ENCODE assay signal across 11 mouse cellular contexts in the genomic region with DNA sequence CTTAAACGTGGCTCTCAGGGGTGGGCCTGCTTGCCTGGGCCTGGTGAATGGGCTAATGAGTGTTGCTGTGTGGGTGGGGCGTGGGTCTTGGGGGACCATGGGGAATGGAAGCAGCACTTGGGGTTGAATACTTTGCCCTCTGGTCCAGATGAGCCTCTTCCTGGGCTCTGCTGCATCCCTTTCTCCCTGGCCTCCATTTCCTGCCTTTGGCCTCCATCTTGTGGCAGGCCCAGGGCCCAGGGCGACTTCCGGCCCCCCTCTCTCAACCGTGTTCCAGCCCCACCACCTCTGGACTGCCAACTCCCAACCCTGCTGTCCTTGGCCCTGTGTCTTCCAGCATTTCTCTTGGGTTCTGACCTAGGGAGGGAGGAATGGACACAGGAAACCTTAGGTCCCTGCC. TPM values are rescaled to one million over a fixed set of nuclear protein-coding genes. Genes with fewer than 3 reads are reported as not detected.
DNase-seq lines count a peak whose midpoint lies in the region; ATAC-seq lines count a peak whose summit lies in the region.
"Had no signal": no experiment of that assay in that cellular context is flagged by ENCODE, and none has a peak within 500 bp of the region (broad histone marks: within the 10 kb centered on the region; RNA-seq: fewer than 3 reads in every experiment).

No protein-coding gene starts in this region.

- DNase-seq in liver: no peak
- peak; percentile 53 for DNase-seq in cerebellum, adult 9-10 months
- no peak for DNase-seq in forebrain, embryonic 11.5 days (ENCODE audit: low spot score)
- DNase-seq: liver, postnatal 0 days; thymus, postnatal 25 days had no signal

- 46% methylated on average over 5 of the region's 5 CpGs for WGBS in liver, embryonic 12.5 days (ENCODE audit: insufficient replicate concordance)
- WGBS in heart, embryonic 13.5 days: 56% methylated on average over 5 of the region's 5 CpGs
- 48% methylated on average over 5 of the region's 5 CpGs for WGBS in lung, embryonic 16.5 days
- 57% methylated on average over 5 of the region's 5 CpGs for WGBS in forebrain, embryonic 11.5 days

- peak overlapping the region; percentile 96 for H3K27ac ChIP-seq in liver, embryonic 12.5 days
- H3K27ac ChIP-seq in heart, embryonic 13.5 days (replicated peaks): 0 out of 2 replicates have a peak overlapping the region, but pooled peaks have one; percentile 8
- peak overlapping the region; percentile 66 for H3K27ac ChIP-seq in lung, embryonic 16.5 days (ENCODE audit: low read length)
- H3K27ac ChIP-seq in forebrain, embryonic 11.5 days (ENCODE audit: low read depth, low read length): no peak overlapping the region
- H3K27ac ChIP-seq: neural tube, embryonic 15.5 days had no signal

- peaks cover 18% of the 10 kb centered on the region for H3K36me3 ChIP-seq in liver, embryonic 12.5 days
- peaks cover 17% of the 10 kb centered on the region for H3K36me3 ChIP-seq in heart, embryonic 13.5 days
- peaks cover 11% of the 10 kb centered on the region for H3K36me3 ChIP-seq in lung, embryonic 16.5 days (ENCODE audit: control insufficient read depth, insufficient read depth, low read length)
- H3K36me3 ChIP-seq in forebrain, embryonic 11.5 days (ENCODE audit: control insufficient read depth, insufficient read depth, low read length): peaks cover 5% of the 10 kb centered on the region; the same call in 1 of the 2 replicates

- H3K9me3 ChIP-seq in liver, embryonic 12.5 days (replicated peaks): no peaks in the 10 kb centered on the region
- no peaks in the 10 kb centered on the region for H3K9me3 ChIP-seq in heart, embryonic 13.5 days
- H3K9me3 ChIP-seq in lung, embryonic 16.5 days (ENCODE audit: control insufficient read depth, low read length): no peaks in the 10 kb centered on the region
- H3K9me3 ChIP-seq in forebrain, embryonic 11.5 days (ENCODE audit: control insufficient read depth, low read length): no peaks in the 10 kb centered on the region
- H3K9me3 ChIP-seq: neural tube, embryonic 15.5 days had no signal

- H3K4me3 ChIP-seq in liver, embryonic 12.5 days: no peak overlapping the region
- no peak overlapping the region for H3K4me3 ChIP-seq in heart, embryonic 13.5 days
- peak overlapping the region; percentile 46 for H3K4me3 ChIP-seq in lung, embryonic 16.5 days (ENCODE audit: low read length)
- H3K4me3 ChIP-seq in forebrain, embryonic 11.5 days (ENCODE audit: low read depth, low read length): no peak overlapping the region
- H3K4me3 ChIP-seq: neural tube, embryonic 15.5 days had no signal

- H3K27me3 ChIP-seq in liver, embryonic 12.5 days (replicated peaks): peaks cover 14% of the 10 kb centered on the region
- H3K27me3 ChIP-seq in heart, embryonic 13.5 days (replicated peaks): peaks cover 12% of the 10 kb centered on the region
- peaks cover 12% of the 10 kb centered on the region for H3K27me3 ChIP-seq in lung, embryonic 16.5 days (ENCODE audit: control insufficient read depth, insufficient read depth, low read depth, low read length)
- H3K27me3 ChIP-seq in forebrain, embryonic 11.5 days (ENCODE audit: control insufficient read depth, insufficient read depth, low read length): peaks cover 13% of the 10 kb centered on the region

- H3K4me2 ChIP-seq in liver, embryonic 12.5 days: no peak overlapping the region
- H3K4me2 ChIP-seq in heart, embryonic 13.5 days: no peak overlapping the region
- H3K4me2 ChIP-seq in lung, embryonic 16.5 days (ENCODE audit: low read depth, low read length): peak overlapping the region; percentile 54
- no peak overlapping the region for H3K4me2 ChIP-seq in forebrain, embryonic 11.5 days (ENCODE audit: low read depth, low read length, severe bottlenecking)

- H3K9ac ChIP-seq in liver, embryonic 12.5 days: no peak overlapping the region
- no peak overlapping the region for H3K9ac ChIP-seq in heart, embryonic 13.5 days
- H3K9ac ChIP-seq in lung, embryonic 16.5 days (ENCODE audit: low read length): peak overlapping the region; percentile 74
- no peak overlapping the region for H3K9ac ChIP-seq in forebrain, embryonic 11.5 days (ENCODE audit: low read length)
- H3K9ac ChIP-seq: liver, postnatal 0 days; neural tube, embryonic 15.5 days had no signal

- peaks cover 79% of the 10 kb centered on the region for H3K4me1 ChIP-seq in liver, embryonic 12.5 days
- H3K4me1 ChIP-seq in heart, embryonic 13.5 days: peaks cover 58% of the 10 kb centered on the region
- H3K4me1 ChIP-seq in lung, embryonic 16.5 days (replicated peaks; ENCODE audit: control insufficient read depth, insufficient read depth, low read length): peaks cover 33% of the 10 kb centered on the region
- peaks cover 17% of the 10 kb centered on the region for H3K4me1 ChIP-seq in forebrain, embryonic 11.5 days (replicated peaks; ENCODE audit: control insufficient read depth, insufficient read depth, low read length)

- ATAC-seq in liver, embryonic 12.5 days: no peak
- ATAC-seq in heart, embryonic 13.5 days (ENCODE audit: extremely low read depth, insufficient number of reproducible peaks, low FRiP score, low TSS enrichment): no peak
- no peak for ATAC-seq in lung, embryonic 16.5 days (ENCODE audit: low read depth)
- ATAC-seq in CD4-positive, CD25-positive, alpha-beta regulatory T cell, adult 4 months: no peak
- ATAC-seq in forebrain, embryonic 11.5 days (replicated peaks; ENCODE audit: low FRiP score): no peak
- ATAC-seq: forebrain, embryonic 14.5 days; liver, postnatal 0 days had no signal

RNA-seq across cellular contexts. Expression of gene 0610010K14Rik, which starts 3.7 kb away (rescaled TPM):
- 97.4 and 104 TPM in 2 replicates for polyA plus RNA-seq in liver, embryonic 12.5 days (2016; fragmentation: Nextera tagmentation; extraction: Ambion mirVana)
- 125 and 137 TPM in 2 replicates for polyA plus RNA-seq in heart, embryonic 13.5 days (2015; fragmentation: Nextera tagmentation; extraction: Ambion mirVana)
- polyA plus RNA-seq in lung, embryonic 16.5 days (2015; fragmentation: Nextera tagmentation; extraction: Ambion mirVana): 163 and 167 TPM in 2 replicates
- 100 to 1,000 TPM; 123 to 141 TPM for polyA plus RNA-seq in CD4-positive, CD25-positive, alpha-beta regulatory T cell, adult 4 months (2017; shearing (Covaris generic))
- polyA plus RNA-seq in forebrain, embryonic 11.5 days (2014; fragmentation: Nextera tagmentation; extraction: Ambion mirVana): 202 and 223 TPM in 2 replicates

RNA-seq across cellular contexts. Expression of gene Bcl6b, which starts 4.4 kb away (rescaled TPM):
- 2.8 and 3.8 TPM in 2 replicates for polyA plus RNA-seq in liver, embryonic 12.5 days (2016; fragmentation: Nextera tagmentation; extraction: Ambion mirVana)
- polyA plus RNA-seq in heart, embryonic 13.5 days (2015; fragmentation: Nextera tagmentation; extraction: Ambion mirVana): 17.8 and 18.3 TPM in 2 replicates
- 36.2 and 37.1 TPM in 2 replicates for polyA plus RNA-seq in lung, embryonic 16.5 days (2015; fragmentation: Nextera tagmentation; extraction: Ambion mirVana)
- polyA plus RNA-seq in CD4-positive, CD25-positive, alpha-beta regulatory T cell, adult 4 months (2017; shearing (Covaris generic)): under 1 TPM; 0.31 to 0.56 TPM
- 4.9 and 6.8 TPM in 2 replicates for polyA plus RNA-seq in forebrain, embryonic 11.5 days (2014; fragmentation: Nextera tagmentation; extraction: Ambion mirVana)

RNA-seq across cellular contexts. Expression of gene Gm21988, which starts 5.6 kb away (rescaled TPM):
- polyA plus RNA-seq in liver, embryonic 12.5 days (2016; fragmentation: Nextera tagmentation; extraction: Ambion mirVana): 6.2 and 7.8 TPM in 2 replicates
- polyA plus RNA-seq in heart, embryonic 13.5 days (2015; fragmentation: Nextera tagmentation; extraction: Ambion mirVana): 9.0 and 9.5 TPM in 2 replicates
- 10.3 and 10.7 TPM in 2 replicates for polyA plus RNA-seq in lung, embryonic 16.5 days (2015; fragmentation: Nextera tagmentation; extraction: Ambion mirVana)
- polyA plus RNA-seq in CD4-positive, CD25-positive, alpha-beta regulatory T cell, adult 4 months (2017; shearing (Covaris generic)): 1 to 10 TPM; 3.3 to 5.3 TPM
- polyA plus RNA-seq in forebrain, embryonic 11.5 days (2014; fragmentation: Nextera tagmentation; extraction: Ambion mirVana): 9.8 and 9.9 TPM in 2 replicates

RNA-seq across cellular contexts. Expression of gene Rnasek, which starts 5.6 kb away (rescaled TPM):
- 159 and 173 TPM in 2 replicates for polyA plus RNA-seq in liver, embryonic 12.5 days (2016; fragmentation: Nextera tagmentation; extraction: Ambion mirVana)
- polyA plus RNA-seq in heart, embryonic 13.5 days (2015; fragmentation: Nextera tagmentation; extraction: Ambion mirVana): 214 and 235 TPM in 2 replicates
- 249 and 250 TPM in 2 replicates for polyA plus RNA-seq in lung, embryonic 16.5 days (2015; fragmentation: Nextera tagmentation; extraction: Ambion mirVana)
- 100 to 1,000 TPM; 218 TPM for polyA plus RNA-seq in CD4-positive, CD25-positive, alpha-beta regulatory T cell, adult 4 months (2017; shearing (Covaris generic))
- 97.8 and 110 TPM in 2 replicates for polyA plus RNA-seq in forebrain, embryonic 11.5 days (2014; fragmentation: Nextera tagmentation; extraction: Ambion mirVana)

RNA-seq across cellular contexts. Expression of gene Slc16a13, which starts 13.2 kb away (rescaled TPM):
- polyA plus RNA-seq in liver, embryonic 12.5 days (2016; fragmentation: Nextera tagmentation; extraction: Ambion mirVana): 6.1 and 8.5 TPM in 2 replicates
- polyA plus RNA-seq in heart, embryonic 13.5 days (2015; fragmentation: Nextera tagmentation; extraction: Ambion mirVana): 5.0 and 7.1 TPM in 2 replicates
- 6.0 and 6.9 TPM in 2 replicates for polyA plus RNA-seq in lung, embryonic 16.5 days (2015; fragmentation: Nextera tagmentation; extraction: Ambion mirVana)
- 1 to 10 TPM; 2.7 to 3.9 TPM for polyA plus RNA-seq in CD4-positive, CD25-positive, alpha-beta regulatory T cell, adult 4 months (2017; shearing (Covaris generic))
- polyA plus RNA-seq in forebrain, embryonic 11.5 days (2014; fragmentation: Nextera tagmentation; extraction: Ambion mirVana): 14.6 and 15.8 TPM in 2 replicates
